Mouse (Mus musculus) kidney, embryonic 16.5 days (tissue): ENCODE measurements around the gene Fggy. TPM values are rescaled to one million over a fixed set of nuclear protein-coding genes. Genes with fewer than 3 reads are reported as not detected.

Experiments used
- ATAC-seq: fragments of 200-750 bp; cut with Nextera tagmentation; 2 replicates; pipeline ENCODE4 v1.8.0; 2017; ENCODE audit warnings: moderate TSS enrichment; ENCODE audit not compliant: low FRiP score, low TSS enrichment
- H3K27ac ChIP-seq: fragments of 300-500 bp; sonication (generic); 2 replicates; pipeline ENCODE4 v1.5.1; 2014; ENCODE audit warnings: low read length
- H3K27me3 ChIP-seq: fragments of 300-500 bp; sonication (generic); 2 replicates; pipeline ENCODE4 v1.6.1; 2014; ENCODE audit warnings: low read length, control low read depth, mixed read lengths; ENCODE audit not compliant: insufficient read depth
- H3K36me3 ChIP-seq: fragments of 300-500 bp; sonication (generic); 2 replicates; pipeline ENCODE4 v1.6.1; 2014; ENCODE audit warnings: low read length, control low read depth, mixed read lengths; ENCODE audit not compliant: insufficient read depth
- H3K4me1 ChIP-seq: fragments of 300-500 bp; sonication (generic); 2 replicates; pipeline ENCODE4 v1.6.1; 2014; ENCODE audit warnings: low read length, control low read depth, mixed read lengths; ENCODE audit not compliant: insufficient read depth
- H3K4me2 ChIP-seq: fragments of 300-500 bp; sonication (generic); replicated peaks from 2 replicates; pipeline ENCODE4 v1.6.1; 2014; ENCODE audit warnings: low read depth, low read length
- H3K4me3 ChIP-seq: fragments of 300-500 bp; sonication (generic); 2 replicates; pipeline ENCODE4 v1.5.1; 2014; ENCODE audit warnings: mild to moderate bottlenecking, low read length
- H3K9ac ChIP-seq: fragments of 300-500 bp; sonication (generic); replicated peaks from 2 replicates; pipeline ENCODE4 v1.6.1; 2014; ENCODE audit warnings: low read length
- H3K9me3 ChIP-seq: fragments of 300-500 bp; sonication (generic); 2 replicates; pipeline ENCODE4 v1.6.1; 2016; ENCODE audit warnings: low read length, control low read depth
- WGBS: fragments of 180-500 bp; shearing (Covaris S2); extraction: QIAGEN DNeasy Blood & Tissue Kit; methylation state at CpG from one replicate; pipeline ENCODE4 v1.1.7; 2014; 5-methylcytosine and 5-hydroxymethylcytosine counted together
- polyA plus RNA-seq: library from polyadenylated mRNA; unstranded; fragments of >200 nt; fragmentation: Nextera tagmentation; extraction: Ambion mirVana; gene quantifications from 2 replicates; pipeline ENCODE4 v1.2.1, GENCODE M21; 2015

Fggy gene
- polyA plus RNA-seq, 1 experiment from 2014 or later = 42.7 TPM

DNA sequence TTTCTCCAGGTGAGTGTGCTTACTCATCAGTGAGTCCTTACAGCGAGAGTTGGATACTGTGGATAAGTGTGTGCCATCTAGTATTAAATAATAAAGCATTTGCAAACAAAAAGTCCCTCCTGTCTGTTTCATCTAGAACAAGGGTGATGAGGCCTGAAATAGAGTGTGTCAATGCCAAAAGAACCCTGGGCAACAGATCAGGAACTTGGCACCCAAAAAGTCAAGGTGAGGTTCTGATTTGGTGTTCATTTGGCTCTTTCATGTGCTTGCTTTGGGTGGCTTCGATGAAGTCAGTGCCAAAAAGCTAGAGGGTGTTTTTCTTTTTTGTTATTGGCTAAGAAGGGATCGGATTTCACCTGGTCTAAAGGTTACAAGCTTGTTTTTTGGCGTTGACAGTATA lies 68.3 kb downstream of the Fggy start:
- H3K4me2 ChIP-seq = no peak overlapping the region
- no peak overlapping the region for H3K9ac ChIP-seq
- H3K27me3 ChIP-seq = no peaks in the 10 kb centered on the region
- ATAC-seq = no peak
- WGBS = 59% methylated on average over 4 of the region's 4 CpGs
- no peaks in the 10 kb centered on the region for H3K36me3 ChIP-seq
- H3K27ac ChIP-seq = no peak overlapping the region
- H3K4me3 ChIP-seq = no peak overlapping the region
- H3K4me1 ChIP-seq = no peaks in the 10 kb centered on the region
- no peaks in the 10 kb centered on the region for H3K9me3 ChIP-seq

DNA sequence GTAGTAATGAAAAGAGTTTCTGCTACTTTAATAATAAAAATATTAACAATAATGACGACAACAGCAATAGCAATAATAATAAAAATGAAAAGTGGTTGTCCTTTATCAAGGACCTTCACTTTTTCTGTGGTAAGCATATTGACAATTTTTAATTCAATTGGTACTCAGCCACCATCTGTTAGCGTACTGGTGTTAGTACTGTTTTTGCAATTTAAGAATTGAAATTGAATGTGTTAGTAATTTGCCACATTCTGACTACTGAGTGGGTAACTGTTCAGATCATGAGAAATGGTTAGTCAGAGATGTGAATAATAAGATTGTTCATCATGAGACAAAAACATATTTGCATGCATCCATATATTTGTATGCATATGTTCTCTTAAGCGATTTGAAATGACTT lies 68.9 kb downstream of the Fggy start:
- Histone ChIP-seq H3K27me3 (no peaks in the 10 kb centered on the region), H3K9ac (no peak overlapping the region), H3K36me3 (no peaks in the 10 kb centered on the region), H3K4me3 (no peak overlapping the region), H3K9me3 (no peaks in the 10 kb centered on the region), H3K4me2 (no peak overlapping the region), H3K27ac (no peak overlapping the region), H3K4me1 (no peaks in the 10 kb centered on the region)
- no peak for ATAC-seq
- 93% methylated on average over 3 of the region's 3 CpGs for WGBS

DNA sequence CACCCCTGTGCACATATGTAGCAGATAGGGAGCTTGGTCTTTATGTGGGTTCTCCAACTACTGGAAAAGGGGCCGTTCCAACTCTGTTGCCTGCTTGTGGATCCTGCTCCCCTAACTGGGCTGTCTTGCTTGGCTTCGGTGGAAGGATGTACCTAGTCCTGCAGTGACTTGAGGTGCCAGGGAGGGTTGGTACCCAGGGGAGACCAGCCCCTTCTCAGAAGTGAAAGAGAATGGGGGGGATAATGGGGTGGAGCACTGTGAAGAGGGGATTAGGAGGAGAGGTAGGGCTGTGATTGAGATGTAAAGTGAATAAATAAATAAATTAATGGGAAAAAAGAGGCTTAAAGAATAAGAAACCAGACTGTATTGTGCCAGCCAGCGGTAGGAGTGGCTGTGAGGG lies 77.6 kb downstream of the Fggy start:
- Histone ChIP-seq H3K9ac (no peak overlapping the region), H3K4me1 (no peaks in the 10 kb centered on the region), H3K4me2 (no peak overlapping the region), H3K27me3 (no peaks in the 10 kb centered on the region), H3K36me3 (no peaks in the 10 kb centered on the region), H3K27ac (no peak overlapping the region), H3K9me3 (no peaks in the 10 kb centered on the region), H3K4me3 (no peak overlapping the region)
- no peak for ATAC-seq
- 87% methylated on average over 3 of the region's 3 CpGs for WGBS

DNA sequence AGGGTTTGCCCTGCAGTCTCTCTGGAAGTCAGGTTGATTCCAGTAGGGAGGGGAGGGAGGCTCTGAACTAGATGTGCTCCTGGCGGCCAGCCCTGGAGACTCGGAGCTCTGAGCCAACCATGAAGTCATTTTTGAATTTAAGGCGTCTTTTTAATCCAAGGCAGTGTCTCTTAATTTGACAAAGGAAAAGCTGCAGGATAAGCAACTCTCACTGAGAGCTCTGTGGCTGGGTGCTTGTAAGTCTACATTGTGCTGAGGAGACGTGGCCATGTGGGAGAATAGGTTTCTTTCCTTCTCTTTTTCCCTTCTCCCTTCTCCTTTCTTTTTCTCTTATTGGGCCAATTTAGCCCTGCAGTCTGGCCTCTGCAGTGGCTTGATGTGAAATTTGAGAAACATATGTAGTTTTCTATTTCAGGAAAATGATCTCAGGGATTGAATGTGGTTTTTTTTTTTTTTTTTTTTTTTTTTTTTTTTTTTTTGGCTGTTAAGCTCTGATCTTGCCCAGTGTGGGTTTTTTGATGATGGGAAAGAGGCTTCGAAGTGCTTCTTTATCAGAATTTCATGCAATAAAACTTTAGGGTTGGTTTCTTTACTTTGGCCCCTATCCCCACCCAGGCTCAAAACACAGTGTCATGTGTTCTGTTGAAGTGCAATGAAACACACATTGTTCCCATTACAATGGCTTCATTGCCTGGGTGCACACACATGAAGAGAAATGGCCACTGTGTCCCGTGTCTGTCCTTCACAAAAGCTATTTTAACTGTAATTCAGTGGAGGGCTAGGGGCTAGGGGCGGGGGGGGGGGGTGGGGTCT lies 79.8 kb downstream of the Fggy start:
- Histone ChIP-seq H3K9ac (peak overlapping the region; percentile 34; the same call in 1 of the 2 replicates), H3K9me3 (no peaks in the 10 kb centered on the region), H3K27me3 (no peaks in the 10 kb centered on the region), H3K4me2 (no peak overlapping the region), H3K27ac (peak overlapping the region; percentile 69), H3K36me3 (no peaks in the 10 kb centered on the region), H3K4me3 (no peak overlapping the region), H3K4me1 (no peaks in the 10 kb centered on the region)
- WGBS = 42% methylated on average over 7 of the region's 7 CpGs
- ATAC-seq = no peak

DNA sequence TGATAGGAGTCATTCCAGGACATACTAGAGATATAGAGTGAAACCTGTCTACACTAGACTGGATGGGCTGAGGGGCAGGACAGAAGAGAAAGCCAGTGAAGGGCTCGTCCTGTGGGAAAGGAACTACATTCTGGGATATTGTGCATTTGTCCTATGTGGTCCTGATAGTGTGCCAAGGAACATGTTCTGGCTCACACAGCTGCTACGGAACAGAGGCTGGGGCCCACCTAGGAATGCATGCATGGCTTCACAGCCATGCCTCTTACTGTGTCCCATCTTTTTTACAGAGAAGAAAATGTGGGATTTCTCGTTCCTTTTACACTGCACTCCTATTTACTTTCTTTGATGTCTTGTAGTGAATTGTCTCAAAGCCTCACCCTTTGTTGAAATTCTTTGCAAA lies 80.8 kb downstream of the Fggy start:
- no peak overlapping the region; the same call in 1 of the 2 replicates for H3K27ac ChIP-seq

DNA sequence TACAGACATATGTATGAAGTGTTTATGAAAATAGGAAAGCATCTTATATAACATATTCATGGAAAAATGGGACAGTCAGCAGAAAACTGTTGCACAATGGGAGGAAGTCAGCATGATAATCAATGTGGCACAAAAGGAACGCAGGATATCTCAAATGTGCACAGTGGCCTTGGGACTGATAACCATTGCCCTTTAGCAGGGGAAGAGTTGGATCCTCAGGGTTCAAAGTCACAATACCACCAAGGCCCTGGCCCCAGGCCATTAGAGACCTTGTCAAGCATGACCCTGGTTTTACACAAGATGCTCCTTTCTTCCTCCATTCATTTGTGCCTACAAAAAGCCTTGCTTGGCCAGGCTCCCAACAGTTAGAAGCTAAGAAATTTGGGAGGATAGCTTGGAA lies 83.5 kb downstream of the Fggy start:
- Histone ChIP-seq H3K27ac (no peak overlapping the region), H3K4me2 (no peak overlapping the region), H3K4me3 (no peak overlapping the region), H3K27me3 (no peaks in the 10 kb centered on the region), H3K36me3 (no peaks in the 10 kb centered on the region), H3K4me1 (peaks cover 4% of the 10 kb centered on the region; the same call in 1 of the 2 replicates), H3K9me3 (no peaks in the 10 kb centered on the region), H3K9ac (no peak overlapping the region)
- WGBS = 72% methylated on average over 1 of the region's 1 CpGs
- no peak for ATAC-seq

More for the DNA sequence above, 80.8 kb downstream of the Fggy start:
- Histone ChIP-seq H3K4me1 (no peaks in the 10 kb centered on the region), H3K36me3 (no peaks in the 10 kb centered on the region), H3K27me3 (no peaks in the 10 kb centered on the region), H3K9me3 (no peaks in the 10 kb centered on the region), H3K4me2 (no peak overlapping the region), H3K9ac (no peak overlapping the region), H3K4me3 (no peak overlapping the region)
- WGBS = 67% methylated on average over 3 of the region's 3 CpGs
- ATAC-seq = no peak

DNA sequence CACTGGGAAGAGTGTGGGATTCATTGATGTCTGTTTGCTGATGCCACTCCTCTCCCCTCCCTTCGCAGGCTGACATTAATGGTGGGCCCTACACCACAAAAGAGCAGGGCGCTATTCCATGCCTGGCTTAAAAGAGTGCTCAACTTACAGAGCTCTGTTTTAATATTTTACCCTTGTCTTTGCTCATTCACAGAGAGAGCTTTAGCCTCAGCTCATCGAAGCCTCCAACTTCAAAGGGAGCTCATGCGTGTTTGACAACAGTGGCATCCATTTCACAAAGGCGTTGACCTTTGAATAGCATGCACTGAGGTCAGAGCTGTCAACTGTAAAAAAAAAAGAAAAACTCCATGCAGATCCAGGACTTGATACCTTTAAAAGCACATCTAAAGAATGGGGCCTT lies 86.7 kb downstream of the Fggy start:
- 30% methylated on average over 5 of the region's 5 CpGs for WGBS

DNA sequence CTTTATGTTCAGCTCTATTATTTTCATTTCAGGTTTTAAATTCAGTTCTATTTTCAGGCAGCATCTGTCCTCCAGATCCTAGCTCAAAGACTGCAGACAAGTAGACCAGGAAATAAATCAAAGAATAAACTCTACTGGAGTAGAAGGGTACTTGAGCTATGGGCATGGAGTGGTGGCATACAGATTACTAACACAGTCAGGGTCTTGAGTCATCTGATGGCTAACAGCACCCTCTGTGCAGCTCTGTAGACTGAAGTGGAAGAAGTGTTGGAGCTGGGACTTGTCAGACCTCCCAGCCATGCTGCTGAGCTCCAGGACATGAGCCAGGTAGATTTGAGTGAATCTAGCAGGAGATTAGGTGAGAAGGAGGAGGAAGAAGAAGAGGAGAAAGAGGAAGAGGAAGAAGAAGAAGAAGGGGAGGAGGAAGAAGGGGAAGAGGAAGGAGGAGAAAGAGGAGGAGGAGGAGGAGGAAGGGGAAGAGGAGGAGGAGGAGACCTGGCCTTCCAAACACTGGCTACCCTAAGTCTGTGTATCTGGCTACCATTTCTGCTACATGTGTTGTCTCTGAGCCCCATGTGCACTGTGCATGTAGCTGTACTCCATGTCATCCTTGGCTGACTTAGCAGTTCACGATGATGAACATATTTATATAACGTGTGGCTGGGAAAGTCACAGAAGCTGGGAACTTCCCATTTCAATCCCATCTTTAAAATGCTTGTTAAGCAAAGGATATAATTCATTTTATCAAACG lies 91.7 kb downstream of the Fggy start:
- H3K9me3 ChIP-seq = no peaks in the 10 kb centered on the region
- no peak overlapping the region for H3K9ac ChIP-seq
- no peaks in the 10 kb centered on the region for H3K36me3 ChIP-seq
- WGBS = 50% methylated on average over 3 of the region's 3 CpGs
- no peak overlapping the region for H3K27ac ChIP-seq
- ATAC-seq = no peak
- H3K27me3 ChIP-seq = no peaks in the 10 kb centered on the region
- no peak overlapping the region for H3K4me2 ChIP-seq
- H3K4me1 ChIP-seq = peaks cover 21% of the 10 kb centered on the region
- no peak overlapping the region for H3K4me3 ChIP-seq

More for the DNA sequence above, 86.7 kb downstream of the Fggy start:
- Histone ChIP-seq H3K4me3 (no peak overlapping the region), H3K9ac (no peak overlapping the region), H3K4me1 (peaks cover 4% of the 10 kb centered on the region; the same call in 1 of the 2 replicates), H3K36me3 (no peaks in the 10 kb centered on the region), H3K27me3 (no peaks in the 10 kb centered on the region), H3K9me3 (no peaks in the 10 kb centered on the region), H3K27ac (no peak overlapping the region), H3K4me2 (no peak overlapping the region)
- peak; percentile 46; the same call in 1 of the 2 replicates for ATAC-seq

DNA sequence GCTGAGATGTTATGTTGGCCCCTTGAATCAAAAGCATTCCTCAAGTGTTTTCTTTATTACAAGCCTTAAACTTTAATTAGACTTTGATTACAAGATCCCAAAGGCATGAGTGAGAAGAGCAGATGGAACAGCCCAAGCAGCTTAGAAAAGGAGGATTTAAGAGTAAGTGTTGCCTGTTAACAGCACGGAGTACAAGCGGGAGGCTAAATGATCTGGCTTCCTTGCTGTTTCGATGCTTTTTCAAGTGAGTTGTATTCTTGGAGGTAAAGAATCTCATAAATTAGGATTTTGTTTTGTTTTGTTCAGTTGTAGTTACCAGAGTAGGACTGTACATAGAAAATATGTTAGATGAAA lies 92.2 kb downstream of the Fggy start:
- Histone ChIP-seq H3K27me3 (no peaks in the 10 kb centered on the region), H3K4me1 (peaks cover 18% of the 10 kb centered on the region), H3K9ac (no peak overlapping the region), H3K4me2 (no peak overlapping the region), H3K9me3 (no peaks in the 10 kb centered on the region), H3K27ac (peak overlapping the region; percentile 16; the same call in 1 of the 2 replicates), H3K36me3 (no peaks in the 10 kb centered on the region), H3K4me3 (no peak overlapping the region)
- ATAC-seq = no peak
- 60% methylated on average over 3 of the region's 3 CpGs for WGBS

DNA sequence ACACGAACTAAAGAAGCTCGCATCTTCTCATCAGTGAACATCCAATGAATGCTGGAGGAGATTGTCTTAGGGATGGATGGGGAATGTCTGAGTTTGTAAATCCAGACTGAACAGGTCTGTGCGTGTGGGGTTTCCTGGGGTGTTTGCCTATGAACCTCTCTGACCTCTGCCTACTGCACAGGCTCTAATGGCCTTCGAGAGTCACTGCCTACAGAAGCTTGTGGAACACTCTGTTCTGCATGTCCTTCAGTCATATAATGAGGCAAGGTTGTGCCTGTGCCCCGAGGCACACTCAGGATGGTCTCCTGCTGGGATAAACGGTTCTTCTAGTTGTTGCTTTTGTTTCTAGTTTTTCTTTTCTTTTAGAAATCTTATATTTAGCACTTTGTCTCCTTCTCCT lies 92.7 kb downstream of the Fggy start:
- ATAC-seq = no peak
- Histone ChIP-seq H3K9me3 (no peaks in the 10 kb centered on the region), H3K4me2 (no peak overlapping the region), H3K27me3 (no peaks in the 10 kb centered on the region), H3K27ac (peak overlapping the region; percentile 16; the same call in 1 of the 2 replicates), H3K9ac (no peak overlapping the region), H3K4me3 (no peak overlapping the region), H3K36me3 (no peaks in the 10 kb centered on the region), H3K4me1 (peaks cover 18% of the 10 kb centered on the region)
- 70% methylated on average over 6 of the region's 6 CpGs for WGBS
